Mouse (Mus musculus): ENCODE measurements around the gene Cyp4f15. TPM values are rescaled to one million over a fixed set of nuclear protein-coding genes. Genes with fewer than 3 reads are reported as not detected.
"Not testable (repeated sequence)": the region's sequence is repeated elsewhere in the genome, so short reads cannot be mapped to it uniquely, and the experiment has no call there.

Cyp4f15 gene
- polyA plus RNA-seq, 1 experiment from 2014 or later, result 2.5 TPM

- H3K27me3 ChIP-seq (ENCODE audit: poor library complexity, severe bottlenecking), result no peaks in the 10 kb centered on the region
- peaks cover 14% of the 10 kb centered on the region for H3K9me3 ChIP-seq
- H3K4me1 ChIP-seq, result no peaks in the 10 kb centered on the region
- no peak for DNase-seq (ENCODE audit: extremely low spot score, low spot score)
- H3K4me3 ChIP-seq, result peak overlapping the region; percentile 23; the same call in 1 of the 2 replicates
- H3K36me3 ChIP-seq (replicated peaks), result peaks cover 7% of the 10 kb centered on the region; the same call in 1 of the 2 replicates
- no peak overlapping the region for H3K27ac ChIP-seq
- WGBS, result 46% methylated on average over 22 of the region's 22 CpGs
Observed at GRCm38 (mm10) chr17:32702826-32703225, 17.4 kb downstream of the Cyp4f15 start.

DNA sequence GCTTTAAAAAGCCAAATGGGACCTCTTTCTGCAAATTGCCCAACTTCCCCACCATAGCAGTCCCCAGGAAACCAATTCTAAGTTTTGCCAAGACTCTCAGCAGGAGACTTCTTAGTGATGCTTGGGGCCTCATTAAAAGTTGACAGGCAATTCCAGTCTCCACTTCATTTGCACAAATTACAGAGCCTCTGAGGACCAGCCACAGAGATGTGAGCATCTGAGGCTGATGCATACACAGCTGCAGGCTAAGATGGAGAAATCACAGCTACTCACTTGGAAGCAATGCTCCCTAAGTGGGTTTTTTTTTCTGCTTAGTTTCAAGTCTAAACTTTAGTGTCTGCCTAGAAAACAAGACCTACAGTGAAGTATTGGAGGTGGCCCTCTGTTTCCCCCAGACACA is 25.1 kb downstream of the Cyp4f15 start:
- not testable (repeated sequence) for DNase-seq (ENCODE audit: extremely low spot score, low spot score); H3K27ac ChIP-seq; H3K4me3 ChIP-seq; H3K4me1 ChIP-seq; H3K36me3 ChIP-seq (replicated peaks); H3K27me3 ChIP-seq (ENCODE audit: poor library complexity, severe bottlenecking)
- peaks cover 14% of the 10 kb centered on the region for H3K9me3 ChIP-seq

DNA sequence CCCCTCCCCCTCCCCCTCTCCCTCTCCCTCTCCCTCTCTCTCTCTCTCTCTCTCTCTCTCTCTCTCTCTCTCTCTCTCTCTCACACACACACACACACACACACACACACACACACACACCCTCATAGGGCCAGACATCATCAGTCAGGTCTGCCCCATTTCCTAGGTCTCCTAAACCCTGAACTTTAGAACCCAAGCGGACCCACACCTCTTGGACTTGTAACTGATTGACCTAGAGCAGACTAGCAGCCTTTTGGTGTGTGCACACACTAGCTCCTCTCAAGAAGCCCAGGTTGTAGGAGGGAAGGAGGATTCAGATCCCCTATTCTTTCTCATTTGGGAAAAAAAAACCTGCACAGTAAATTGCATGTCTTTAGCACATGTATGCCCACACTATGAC is 36.7 kb downstream of the Cyp4f15 start:
- WGBS, result 88% methylated on average over 1 of the region's 1 CpGs
- not testable (repeated sequence) for H3K4me3 ChIP-seq; H3K27ac ChIP-seq; DNase-seq (ENCODE audit: extremely low spot score, low spot score); H3K4me1 ChIP-seq; H3K27me3 ChIP-seq (ENCODE audit: poor library complexity, severe bottlenecking); H3K36me3 ChIP-seq (replicated peaks)
- H3K9me3 ChIP-seq, result peaks cover 29% of the 10 kb centered on the region

GRCm38 (mm10) chr17:32722771-32723170 is 37.3 kb downstream of the Cyp4f15 start:
- Histone ChIP-seq H3K4me1 (peaks cover 6% of the 10 kb centered on the region), H3K27ac (no peak overlapping the region), H3K36me3 (replicated peaks) (no peaks in the 10 kb centered on the region), H3K9me3 (peaks cover 22% of the 10 kb centered on the region), H3K4me3 (no peak overlapping the region), H3K27me3 (ENCODE audit: poor library complexity, severe bottlenecking) (no peaks in the 10 kb centered on the region; the same call in 1 of the 2 replicates)
- DNase-seq (ENCODE audit: extremely low spot score, low spot score), result no peak
- WGBS, result 70% methylated on average over 7 of the region's 7 CpGs

DNA sequence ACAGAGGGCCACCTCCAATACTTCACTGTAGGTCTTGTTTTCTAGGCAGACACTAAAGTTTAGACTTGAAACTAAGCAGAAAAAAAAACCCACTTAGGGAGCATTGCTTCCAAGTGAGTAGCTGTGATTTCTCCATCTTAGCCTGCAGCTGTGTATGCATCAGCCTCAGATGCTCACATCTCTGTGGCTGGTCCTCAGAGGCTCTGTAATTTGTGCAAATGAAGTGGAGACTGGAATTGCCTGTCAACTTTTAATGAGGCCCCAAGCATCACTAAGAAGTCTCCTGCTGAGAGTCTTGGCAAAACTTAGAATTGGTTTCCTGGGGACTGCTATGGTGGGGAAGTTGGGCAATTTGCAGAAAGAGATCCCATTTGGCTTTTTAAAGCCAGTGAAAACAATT is 40.9 kb downstream of the Cyp4f15 start:
- not testable (repeated sequence) for H3K27me3 ChIP-seq (ENCODE audit: poor library complexity, severe bottlenecking); H3K27ac ChIP-seq; H3K4me3 ChIP-seq; H3K9me3 ChIP-seq; DNase-seq (ENCODE audit: extremely low spot score, low spot score); H3K4me1 ChIP-seq; H3K36me3 ChIP-seq (replicated peaks)

- no peak for DNase-seq (ENCODE audit: extremely low spot score, low spot score)
- Histone ChIP-seq H3K27ac (no peak overlapping the region), H3K36me3 (replicated peaks) (no peaks in the 10 kb centered on the region), H3K4me1 (peaks cover 6% of the 10 kb centered on the region), H3K9me3 (peaks cover 6% of the 10 kb centered on the region; the same call in 1 of the 2 replicates), H3K27me3 (ENCODE audit: poor library complexity, severe bottlenecking) (no peaks in the 10 kb centered on the region; the same call in 1 of the 2 replicates), H3K4me3 (no peak overlapping the region)
- 74% methylated on average over 3 of the region's 3 CpGs for WGBS
Observed at GRCm38 (mm10) chr17:32729029-32729428, 43.6 kb downstream of the Cyp4f15 start.

GRCm38 (mm10) chr17:32738406-32738805 is 53.0 kb downstream of the Cyp4f15 start:
- H3K9me3 ChIP-seq, result no peaks in the 10 kb centered on the region
- H3K4me3 ChIP-seq, result no peak overlapping the region
- 89% methylated on average over 1 of the region's 1 CpGs for WGBS
- no peak for DNase-seq (ENCODE audit: extremely low spot score, low spot score)
- H3K27me3 ChIP-seq (ENCODE audit: poor library complexity, severe bottlenecking), result 0 out of 2 replicates have a peak, but pooled peaks cover 5% of the 10 kb centered on the region
- H3K27ac ChIP-seq, result no peak overlapping the region
- H3K4me1 ChIP-seq, result peaks cover 20% of the 10 kb centered on the region
- no peaks in the 10 kb centered on the region for H3K36me3 ChIP-seq (replicated peaks)

GRCm38 (mm10) chr17:32741057-32741456 is 55.6 kb downstream of the Cyp4f15 start:
- Histone ChIP-seq H3K4me3 (no peak overlapping the region; the same call in 1 of the 2 replicates), H3K27ac (no peak overlapping the region), H3K9me3 (no peaks in the 10 kb centered on the region), H3K27me3 (ENCODE audit: poor library complexity, severe bottlenecking) (0 out of 2 replicates have a peak, but pooled peaks cover 5% of the 10 kb centered on the region), H3K4me1 (peaks cover 20% of the 10 kb centered on the region), H3K36me3 (replicated peaks) (no peaks in the 10 kb centered on the region)
- 14% methylated on average over 1 of the region's 1 CpGs for WGBS
- no peak for DNase-seq (ENCODE audit: extremely low spot score, low spot score)

- 51% methylated on average over 5 of the region's 5 CpGs for WGBS
- H3K4me1 ChIP-seq, result peaks cover 8% of the 10 kb centered on the region
Observed at GRCm38 (mm10) chr17:32750611-32751010, 65.2 kb downstream of the Cyp4f15 start.

More at GRCm38 (mm10) chr17:32750611-32751010, 65.2 kb downstream of the Cyp4f15 start:
- H3K27me3 ChIP-seq (ENCODE audit: poor library complexity, severe bottlenecking), result no peaks in the 10 kb centered on the region
- no peaks in the 10 kb centered on the region for H3K9me3 ChIP-seq
- DNase-seq (ENCODE audit: extremely low spot score, low spot score), result no peak
- H3K27ac ChIP-seq, result no peak overlapping the region
- H3K36me3 ChIP-seq (replicated peaks), result no peaks in the 10 kb centered on the region
- H3K4me3 ChIP-seq, result no peak overlapping the region

Other genes starting within 250 kb of the Cyp4f15 start
- 0.46 TPM in 1 of 2 replicates, not detected in the other for gene Cyp4f39, start 232.9 kb upstream of the Cyp4f15 start, polyA plus RNA-seq (2016; fragmentation: Nextera tagmentation; extraction: Ambion mirVana)
- 7.0 and 7.5 TPM in 2 replicates for gene Cyp4f17, start 179.6 kb upstream of the Cyp4f15 start, polyA plus RNA-seq (2016; fragmentation: Nextera tagmentation; extraction: Ambion mirVana)
- gene Cyp4f16, start 149.1 kb upstream of the Cyp4f15 start, polyA plus RNA-seq (2016; fragmentation: Nextera tagmentation; extraction: Ambion mirVana), result 10.7 and 14.1 TPM in 2 replicates
- gene Cyp4f37, start 64.3 kb upstream of the Cyp4f15 start, polyA plus RNA-seq (2016; fragmentation: Nextera tagmentation; extraction: Ambion mirVana), result not detected in 2 replicates
- gene Cyp4f40, start 26.7 kb upstream of the Cyp4f15 start, polyA plus RNA-seq (2016; fragmentation: Nextera tagmentation; extraction: Ambion mirVana), result not detected in 2 replicates
- gene Zfp871, start 102.7 kb downstream of the Cyp4f15 start, polyA plus RNA-seq (2016; fragmentation: Nextera tagmentation; extraction: Ambion mirVana), result 47.9 and 50.5 TPM in 2 replicates
- gene Zfp811, start 124.3 kb downstream of the Cyp4f15 start, polyA plus RNA-seq (2016; fragmentation: Nextera tagmentation; extraction: Ambion mirVana), result 18.1 and 19.2 TPM in 2 replicates
- 14.2 and 14.7 TPM in 2 replicates for gene Zfp799, start 144.6 kb downstream of the Cyp4f15 start, polyA plus RNA-seq (2016; fragmentation: Nextera tagmentation; extraction: Ambion mirVana)
- 7.4 and 8.6 TPM in 2 replicates for gene Zfp870, start 206.0 kb downstream of the Cyp4f15 start, polyA plus RNA-seq (2016; fragmentation: Nextera tagmentation; extraction: Ambion mirVana)
- gene Cyp4f14, start 231.7 kb downstream of the Cyp4f15 start, polyA plus RNA-seq (2016; fragmentation: Nextera tagmentation; extraction: Ambion mirVana), result not detected in 2 replicates